Mouse (Mus musculus) left cerebral cortex, adult 18-20 months (tissue): ENCODE results near the gene 9530003J23Rik. TPM values are rescaled to one million over a fixed set of nuclear protein-coding genes. Genes with fewer than 3 reads are reported as not detected.
"Not testable (repeated sequence)": the region's sequence is repeated elsewhere in the genome, so short reads cannot be mapped to it uniquely, and the experiment has no call there.

ENCODE experiments used
- DNase-seq, 2 experiments: peaks; one replicate each; pipeline ENCODE4 v3.0.0; 2021 to 2022; ENCODE audit warnings: low spot score in 2 of 2, mixed read lengths in 1 of 2
- total RNA-seq, 2 experiments: library from RNA; stranded (reverse); gene quantifications; 2 replicates each; pipeline ENCODE4 v1.2.3; 2021

9530003J23Rik gene
- total RNA-seq, 2 experiments from 2014 or later: not detected

DNA sequence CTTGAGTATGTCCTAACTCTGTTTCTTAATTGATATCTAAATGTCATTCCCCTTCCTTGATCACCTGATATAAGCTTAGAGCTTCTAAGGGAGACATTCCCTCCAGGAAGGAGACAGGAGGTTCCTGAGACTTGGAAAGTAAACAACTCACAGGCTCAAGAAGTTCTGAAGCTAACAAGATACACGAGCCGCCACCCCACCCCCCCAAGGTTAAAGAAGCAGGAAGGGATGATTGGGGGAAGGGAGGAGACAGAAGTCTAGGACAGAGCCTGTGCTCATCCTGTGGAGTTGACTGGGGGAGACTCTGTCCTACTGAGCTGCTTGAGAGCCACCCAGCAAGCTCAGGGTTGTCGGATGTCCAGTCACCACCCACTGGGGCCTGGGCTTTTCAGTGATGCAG is 12.5 kb downstream of the 9530003J23Rik start:
- no peak for DNase-seq

DNA sequence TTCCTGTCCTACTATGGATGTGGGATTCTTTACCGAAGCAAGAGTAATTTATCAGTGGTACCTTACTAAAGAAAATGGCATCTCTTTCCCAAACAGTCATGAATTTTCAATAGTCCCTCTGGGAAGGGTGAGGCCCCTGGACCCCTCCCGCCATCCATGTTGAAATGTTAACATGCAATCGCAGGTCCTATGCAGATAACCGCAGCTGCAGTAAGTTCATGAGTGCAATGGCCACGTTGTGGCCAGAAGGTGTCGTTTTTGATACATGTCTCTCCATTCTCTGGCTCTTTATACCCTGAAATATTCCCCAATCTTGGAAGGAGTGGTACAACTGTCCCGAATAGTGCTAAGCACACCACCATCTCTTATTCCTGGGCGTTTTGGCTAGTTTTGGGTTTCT is 13.4 kb downstream of the 9530003J23Rik start:
- DNase-seq: no peak

DNA sequence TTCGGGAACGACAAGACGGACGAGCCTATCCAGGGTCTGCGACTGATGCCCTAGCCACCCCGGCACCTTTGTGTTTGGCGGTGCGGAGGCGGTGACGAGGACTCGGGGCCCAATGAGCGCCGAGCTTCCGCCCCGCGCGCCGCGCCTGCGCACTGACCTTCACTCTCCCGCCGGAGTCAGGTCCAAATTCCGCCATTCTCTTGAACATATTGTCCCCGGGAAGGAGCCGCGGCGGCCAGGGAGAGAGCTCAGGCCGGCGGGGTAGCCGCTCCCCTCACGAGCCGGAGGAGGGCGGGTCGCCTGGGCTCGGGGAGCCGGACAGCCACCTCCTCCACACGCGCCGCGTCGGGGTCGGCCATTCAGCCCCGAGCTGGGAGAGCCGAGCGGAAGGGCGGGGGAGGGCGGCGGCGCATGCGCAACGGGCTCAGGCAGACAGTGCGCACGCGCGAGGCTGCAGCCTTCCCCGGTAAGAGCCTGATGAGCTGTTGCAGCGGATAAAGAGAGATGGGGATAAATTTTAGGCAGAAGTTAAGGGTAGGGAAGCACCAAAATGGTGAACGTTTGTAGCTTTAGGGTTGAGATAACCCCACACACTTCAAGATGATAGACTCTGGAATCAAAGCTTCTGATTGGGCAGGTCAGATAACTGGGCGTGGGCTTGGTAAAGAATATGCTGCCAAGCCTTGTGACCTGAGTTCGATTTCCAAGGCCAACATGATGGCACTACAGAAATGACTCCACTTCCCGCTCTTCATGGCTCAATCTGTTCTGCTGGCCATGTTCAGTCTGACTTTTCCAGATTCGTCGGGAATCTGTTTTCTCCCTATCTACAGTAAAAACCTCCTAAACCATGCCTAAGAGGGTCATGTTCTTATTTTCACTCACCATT is 14.2 kb downstream of the 9530003J23Rik start, which contains the start of gene Yeats4:
Gene Yeats4, minus strand, starts transcription at position 406 of the 889 bp plus-strand sequence.
- peak; percentile 92 to 94 for DNase-seq

- no peak for DNase-seq
Measured at GRCm38 (mm10) chr10:117223758-117224101, 14.8 kb downstream of the 9530003J23Rik start.

GRCm38 (mm10) chr10:117222821-117223220 is 15.7 kb downstream of the 9530003J23Rik start:
- no peak for DNase-seq

DNA sequence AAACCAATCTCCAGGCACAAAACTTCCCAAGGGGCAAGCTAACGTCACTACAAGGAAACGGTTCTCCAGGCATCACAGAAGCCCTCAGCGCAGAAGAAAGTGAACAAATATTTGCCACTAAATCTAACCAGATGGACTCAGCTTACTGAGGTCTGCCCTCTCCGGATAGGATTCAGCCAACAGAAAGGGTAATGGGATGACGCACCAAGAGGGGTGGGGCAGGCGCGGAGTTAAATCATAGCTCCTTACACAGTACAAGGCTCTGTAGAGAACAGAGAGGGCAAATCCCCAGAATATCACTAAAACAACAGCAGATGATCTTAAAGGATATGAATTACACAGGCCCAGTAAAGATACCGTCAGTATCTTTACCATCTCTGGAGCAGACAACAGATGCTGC is 20.2 kb downstream of the 9530003J23Rik start:
- no peak for DNase-seq

GRCm38 (mm10) chr10:117217246-117217840 is 21.2 kb downstream of the 9530003J23Rik start:
- no peak for DNase-seq

DNA sequence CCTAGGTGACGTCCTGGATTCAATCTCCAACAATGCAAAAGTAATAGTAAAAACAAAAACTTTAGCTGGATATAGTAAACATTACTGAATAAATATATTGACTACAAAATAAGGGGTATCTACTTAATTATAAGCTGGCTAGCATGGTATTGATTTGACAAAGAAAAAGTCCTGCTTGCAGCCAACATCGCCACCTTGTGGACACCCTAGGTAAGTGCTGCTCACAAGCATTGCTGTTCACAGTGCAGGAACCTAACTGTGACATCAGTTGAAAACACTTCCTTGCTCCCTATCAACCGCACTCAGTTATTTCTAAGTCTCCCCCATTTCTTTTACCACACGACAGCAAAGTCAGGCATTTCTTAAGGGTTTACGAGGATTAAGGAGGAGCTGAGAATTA is 21.7 kb downstream of the 9530003J23Rik start:
- peak in 1 of 2 experiments; percentile 44 for DNase-seq

GRCm38 (mm10) chr10:117216132-117216495 is 22.4 kb downstream of the 9530003J23Rik start:
- no peak for DNase-seq

DNA sequence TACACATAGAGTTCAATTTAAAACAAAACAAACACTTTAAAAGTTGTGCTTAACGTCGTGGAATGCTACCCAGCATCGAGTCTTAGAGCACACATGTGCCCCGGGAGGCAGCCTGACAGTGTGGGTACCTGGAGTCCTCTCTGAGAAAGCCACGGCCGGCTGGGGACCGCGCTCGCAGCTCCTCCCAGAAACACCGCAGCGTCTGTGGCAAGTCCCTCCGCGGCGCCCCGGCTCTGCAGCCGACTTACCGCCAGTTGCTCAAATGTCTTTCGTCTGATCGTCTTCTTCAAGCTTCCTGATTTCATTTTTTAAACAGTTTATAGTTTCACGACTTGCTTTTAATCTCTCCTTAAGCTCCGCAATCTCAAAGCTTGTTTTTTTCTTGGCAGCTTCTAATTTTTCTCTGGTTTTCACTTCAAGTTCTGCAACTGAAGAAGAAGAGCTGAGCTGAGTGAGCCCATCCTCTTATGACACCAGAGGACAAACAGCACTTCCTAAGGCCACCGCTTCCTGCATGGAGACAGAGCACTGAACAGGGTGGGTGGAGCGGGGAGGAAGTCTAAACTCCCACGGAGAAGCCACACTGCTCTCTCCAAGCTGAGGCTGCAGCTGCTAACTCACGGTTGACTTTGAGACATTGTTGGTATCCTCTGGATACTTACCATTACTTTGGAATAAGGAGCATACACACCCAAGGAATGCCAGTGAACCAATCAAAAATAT is 22.9 kb downstream of the 9530003J23Rik start:
- DNase-seq: no peak

DNA sequence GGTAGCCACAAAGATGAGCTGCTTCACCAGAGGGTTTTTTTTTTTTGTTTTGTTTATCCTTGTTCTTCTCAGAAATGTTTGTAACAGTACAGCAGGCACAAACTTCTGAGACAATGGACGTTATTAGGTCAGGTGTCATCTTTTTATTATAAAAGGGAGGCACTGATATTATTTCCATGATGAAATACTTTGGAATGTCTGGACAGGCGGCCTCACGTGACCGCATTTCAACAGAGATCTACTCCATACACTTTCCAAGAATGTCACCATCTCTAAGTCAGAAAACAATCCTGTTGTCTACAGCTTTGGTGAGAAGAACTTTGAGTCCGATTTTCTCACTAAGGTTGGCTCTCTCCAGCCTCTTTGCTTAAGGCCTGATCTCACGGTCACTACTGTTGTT is 27.5 kb downstream of the 9530003J23Rik start:
- DNase-seq: no peak

- DNase-seq: peak in 1 of 2 experiments; percentile 30
Measured at GRCm38 (mm10) chr10:117209469-117209938, 29.0 kb downstream of the 9530003J23Rik start.

DNA sequence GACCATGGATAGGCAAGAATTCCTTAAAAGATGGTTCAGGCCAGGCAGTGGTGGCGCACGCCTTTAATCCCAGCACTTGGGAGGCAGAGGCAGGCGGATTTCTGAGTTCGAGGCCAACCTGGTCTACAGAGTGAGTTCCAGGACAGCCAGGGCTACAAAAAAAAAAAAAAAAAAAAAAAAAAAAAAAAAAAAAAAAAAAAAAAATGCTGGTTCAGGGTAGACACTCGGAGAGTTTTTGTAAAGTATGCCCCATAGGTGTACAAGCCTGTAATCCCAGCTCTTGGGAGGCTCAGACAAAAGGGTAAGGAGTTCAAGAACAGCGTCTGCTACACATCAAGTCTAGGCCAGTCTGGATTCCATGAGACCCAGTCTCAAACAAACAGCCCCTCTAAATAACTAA is 29.7 kb downstream of the 9530003J23Rik start:
- DNase-seq: not testable (repeated sequence)

GRCm38 (mm10) chr10:117208221-117208620 is 30.3 kb downstream of the 9530003J23Rik start:
- DNase-seq: no peak

GRCm38 (mm10) chr10:117206070-117206469 is 32.4 kb downstream of the 9530003J23Rik start:
- no peak for DNase-seq

GRCm38 (mm10) chr10:117203558-117203981 is 34.9 kb downstream of the 9530003J23Rik start:
- no peak for DNase-seq

DNA sequence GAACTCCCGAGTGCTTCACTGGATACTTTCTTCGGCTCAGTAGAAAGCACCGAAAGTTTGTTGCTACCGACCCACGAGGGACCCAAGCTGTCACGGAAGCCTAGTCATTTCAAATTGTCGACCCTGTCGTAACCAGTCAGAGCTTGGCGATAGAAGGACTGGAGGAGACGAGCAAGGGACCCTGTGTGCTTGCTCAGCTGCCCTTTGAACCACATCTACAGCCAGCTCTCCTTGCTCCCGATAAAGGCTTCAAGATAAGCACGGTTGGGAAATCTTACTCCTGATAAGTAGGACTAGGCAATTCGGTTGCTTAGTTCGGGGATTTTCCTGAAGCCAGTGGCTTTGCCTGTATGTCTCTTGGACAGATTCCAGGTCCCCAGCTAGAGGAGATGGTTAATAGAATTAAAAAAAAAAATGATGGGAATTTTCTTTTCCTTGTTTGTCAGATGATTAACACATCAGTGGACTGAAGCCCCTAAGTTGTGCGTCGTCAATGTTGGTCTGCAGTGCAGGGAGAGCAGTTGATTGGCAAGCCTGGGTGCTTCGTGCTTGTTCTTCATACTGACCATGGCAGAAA is 35.4 kb downstream of the 9530003J23Rik start:
- DNase-seq: no peak

DNA sequence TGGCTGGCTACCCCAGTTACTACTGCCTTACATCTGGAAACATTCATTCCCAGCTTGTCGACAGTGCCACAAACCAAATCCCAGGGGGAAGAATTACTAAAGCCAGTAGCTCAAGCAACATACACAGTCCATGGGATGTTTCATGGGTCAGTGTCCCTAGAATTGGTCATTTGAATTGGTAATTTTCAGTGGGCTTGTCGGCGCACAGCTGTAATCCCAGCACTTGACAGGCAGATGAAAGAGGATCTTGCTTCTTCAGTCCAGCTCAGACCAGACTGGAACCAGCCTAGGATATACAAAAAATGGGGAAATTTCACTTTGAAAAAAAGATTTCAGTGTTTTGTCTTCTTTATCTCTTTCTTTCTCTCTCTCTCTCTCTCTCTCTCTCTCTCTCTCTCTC is 38.8 kb downstream of the 9530003J23Rik start:
- DNase-seq: no peak

DNA sequence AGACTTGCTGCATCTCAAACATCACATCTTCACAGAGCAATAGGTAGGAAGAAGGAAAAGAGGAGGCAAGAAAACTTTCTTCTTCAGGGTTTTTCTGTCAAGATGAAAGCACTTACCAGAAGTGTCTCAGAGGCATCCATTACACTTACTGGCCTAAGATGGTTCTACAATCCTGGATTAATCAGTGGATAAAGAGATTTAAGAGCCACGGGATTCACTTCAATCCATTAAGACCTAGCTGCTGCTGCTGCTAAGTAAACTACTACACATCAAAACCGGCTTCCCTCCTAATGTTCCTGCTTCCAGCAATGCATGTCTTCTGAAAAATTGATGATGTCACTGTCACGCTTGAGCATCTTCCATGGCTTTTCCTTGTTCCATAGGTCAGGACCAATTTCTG is 41.8 kb downstream of the 9530003J23Rik start:
- DNase-seq: no peak

DNA sequence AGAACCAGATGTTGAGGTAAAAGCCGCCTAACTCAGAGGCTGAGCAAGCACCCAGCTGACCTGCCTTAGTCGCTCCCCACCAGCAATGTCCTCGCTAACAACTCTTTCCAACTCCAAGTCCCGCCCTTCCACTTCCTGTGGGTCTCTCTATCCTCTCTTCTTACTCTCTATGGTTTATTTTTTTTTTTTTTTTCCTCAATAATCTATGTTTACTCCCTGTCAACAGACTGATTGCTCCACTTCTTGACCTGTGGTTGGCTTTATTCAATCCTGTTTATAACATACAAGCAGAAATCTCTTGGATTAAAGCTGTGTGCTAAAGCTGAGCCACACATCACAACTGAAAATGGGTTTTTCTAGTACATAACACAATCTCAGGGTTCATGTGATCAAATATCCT is 42.8 kb downstream of the 9530003J23Rik start:
- DNase-seq: no peak

- no peak for DNase-seq
Measured at GRCm38 (mm10) chr10:117195005-117195404, 43.5 kb downstream of the 9530003J23Rik start.
